Mouse (Mus musculus): Measurements from ENCODE around the gene Actl11. TPM values are rescaled to one million over a fixed set of nuclear protein-coding genes. Genes with fewer than 3 reads are reported as not detected.

The Actl11 gene
- polyA plus RNA-seq, 1 experiment = not detected

DNA sequence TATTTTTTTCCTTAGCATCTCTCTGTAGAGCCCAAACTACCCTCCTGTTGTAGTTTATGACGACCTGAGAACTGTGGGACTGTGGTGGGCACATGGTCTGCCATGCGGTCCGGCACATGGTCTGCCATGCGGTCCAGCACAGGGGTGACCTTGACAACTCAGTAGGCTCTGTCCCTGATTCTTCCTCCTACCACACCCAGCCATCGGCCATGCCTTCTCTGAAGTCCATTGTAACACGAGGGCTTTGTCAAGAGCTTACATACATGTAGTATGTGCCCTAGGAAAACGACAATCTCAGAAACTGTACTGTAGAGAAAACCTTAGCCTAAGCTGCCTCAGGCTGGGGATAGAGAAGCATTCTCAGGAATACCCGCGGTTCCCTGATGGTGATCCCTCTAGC, 36.4 kb downstream of the Actl11 start:
- Histone ChIP-seq H3K79me2 (ENCODE audit: control insufficient read depth, insufficient read depth) (no peaks in the 10 kb centered on the region), H3ac (ENCODE audit: control insufficient read depth, insufficient read length, low read depth) (no peak overlapping the region), H3K79me3 (ENCODE audit: low read depth) (no peaks in the 10 kb centered on the region), H3K36me3 (ENCODE audit: control insufficient read depth, insufficient read depth) (peaks cover 39% of the 10 kb centered on the region), H3K27me3 (ENCODE audit: control insufficient read depth, insufficient read depth, insufficient read length) (no peaks in the 10 kb centered on the region), H3K4me3 (ENCODE audit: insufficient read depth, poor library complexity, severe bottlenecking) (no peak overlapping the region)
- TF ChIP-seq USF1 (IDR thresholded peaks at IDR 0.05; ENCODE audit: low read depth) (no peak), MYOD1 (IDR thresholded peaks at IDR 0.05; ENCODE audit: control insufficient read depth, insufficient read length, low read depth) (no peak), FOSL1 (IDR thresholded peaks at IDR 0.05; ENCODE audit: insufficient read depth, low read length, poor library complexity, severe bottlenecking) (no peak), MAX (IDR thresholded peaks at IDR 0.05) (no peak), CEBPB (IDR thresholded peaks at IDR 0.05; ENCODE audit: low read depth) (no peak)

DNA sequence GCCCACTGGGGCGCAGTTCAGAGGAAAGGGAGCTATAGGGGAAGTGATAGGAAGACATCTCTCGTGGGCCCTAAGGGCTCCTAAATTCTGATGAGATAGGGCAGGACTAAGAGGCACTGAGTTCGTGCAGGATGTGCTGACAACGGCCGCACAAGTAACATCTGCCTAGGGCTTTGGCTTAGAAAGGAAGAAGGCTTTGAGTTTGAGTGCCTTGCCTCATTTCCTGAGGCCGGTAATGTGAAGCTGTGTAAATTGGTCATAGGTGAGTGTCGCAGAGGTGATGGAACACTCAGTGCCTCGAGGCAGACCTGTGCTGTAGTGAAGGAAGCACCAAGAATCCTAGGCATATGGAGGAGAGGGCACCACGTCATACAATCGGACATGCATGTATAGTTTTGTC, 38.4 kb downstream of the Actl11 start:
- Histone ChIP-seq H3K27me3 (ENCODE audit: control insufficient read depth, insufficient read depth, insufficient read length) (no peaks in the 10 kb centered on the region), H3ac (ENCODE audit: control insufficient read depth, insufficient read length, low read depth) (no peak overlapping the region), H3K79me2 (ENCODE audit: control insufficient read depth, insufficient read depth) (no peaks in the 10 kb centered on the region), H3K79me3 (ENCODE audit: low read depth) (no peaks in the 10 kb centered on the region), H3K4me3 (ENCODE audit: insufficient read depth, poor library complexity, severe bottlenecking) (no peak overlapping the region), H3K36me3 (ENCODE audit: control insufficient read depth, insufficient read depth) (peaks cover 39% of the 10 kb centered on the region)
- no peak for TF ChIP-seq FOSL1 (IDR thresholded peaks at IDR 0.05; ENCODE audit: insufficient read depth, low read length, poor library complexity, severe bottlenecking)
- TF ChIP-seq MYOG (IDR thresholded peaks at IDR 0.05; ENCODE audit: control insufficient read depth, extremely low read depth, insufficient read length) = no peak
- no peak for TF ChIP-seq MYOD1 (IDR thresholded peaks at IDR 0.05; ENCODE audit: control insufficient read depth, insufficient read length, low read depth)
- no peak for TF ChIP-seq MAX (IDR thresholded peaks at IDR 0.05)
- TF ChIP-seq USF1 (IDR thresholded peaks at IDR 0.05; ENCODE audit: low read depth) = no peak
- TF ChIP-seq CEBPB (IDR thresholded peaks at IDR 0.05; ENCODE audit: low read depth) = no peak
- no peak for TF ChIP-seq CTCF (IDR thresholded peaks at IDR 0.05; ENCODE audit: control insufficient read depth, insufficient read depth, insufficient read length)

DNA sequence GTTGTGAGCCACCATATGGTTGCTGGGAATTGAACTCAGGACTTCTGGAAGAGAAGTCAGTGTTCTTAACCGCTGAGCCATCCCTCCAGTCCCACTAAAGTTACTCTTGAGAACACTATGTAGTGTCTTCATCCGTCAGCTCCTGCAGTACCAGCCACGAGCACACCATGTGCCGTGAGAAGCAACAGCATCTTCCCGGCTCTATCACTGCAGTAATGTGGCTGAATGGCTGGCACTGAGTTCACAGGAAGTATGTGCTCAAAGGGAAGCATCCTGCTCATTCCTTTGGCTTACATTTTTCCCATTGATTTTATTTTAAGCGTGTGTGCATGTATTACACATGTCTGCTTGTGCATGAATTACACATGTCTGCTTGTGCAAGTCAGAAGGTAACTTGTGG, 39.2 kb downstream of the Actl11 start:
- H3K27me3 ChIP-seq (ENCODE audit: control insufficient read depth, insufficient read depth, insufficient read length) = no peaks in the 10 kb centered on the region
- no peaks in the 10 kb centered on the region for H3K79me2 ChIP-seq (ENCODE audit: control insufficient read depth, insufficient read depth)
- H3K79me3 ChIP-seq (ENCODE audit: low read depth) = no peaks in the 10 kb centered on the region
- H3ac ChIP-seq (ENCODE audit: control insufficient read depth, insufficient read length, low read depth) = no peak overlapping the region
- H3K4me3 ChIP-seq (ENCODE audit: insufficient read depth, poor library complexity, severe bottlenecking) = no peak overlapping the region
- peaks cover 32% of the 10 kb centered on the region for H3K36me3 ChIP-seq (ENCODE audit: control insufficient read depth, insufficient read depth)
- no peak for TF ChIP-seq USF1 (IDR thresholded peaks at IDR 0.05; ENCODE audit: low read depth)
- no peak for TF ChIP-seq CEBPB (IDR thresholded peaks at IDR 0.05; ENCODE audit: low read depth)
- no peak for TF ChIP-seq MYOD1 (IDR thresholded peaks at IDR 0.05; ENCODE audit: control insufficient read depth, insufficient read length, low read depth)
- TF ChIP-seq MYOG (IDR thresholded peaks at IDR 0.05; ENCODE audit: control insufficient read depth, extremely low read depth, insufficient read length) = no peak
- no peak for TF ChIP-seq MAX (IDR thresholded peaks at IDR 0.05)

DNA sequence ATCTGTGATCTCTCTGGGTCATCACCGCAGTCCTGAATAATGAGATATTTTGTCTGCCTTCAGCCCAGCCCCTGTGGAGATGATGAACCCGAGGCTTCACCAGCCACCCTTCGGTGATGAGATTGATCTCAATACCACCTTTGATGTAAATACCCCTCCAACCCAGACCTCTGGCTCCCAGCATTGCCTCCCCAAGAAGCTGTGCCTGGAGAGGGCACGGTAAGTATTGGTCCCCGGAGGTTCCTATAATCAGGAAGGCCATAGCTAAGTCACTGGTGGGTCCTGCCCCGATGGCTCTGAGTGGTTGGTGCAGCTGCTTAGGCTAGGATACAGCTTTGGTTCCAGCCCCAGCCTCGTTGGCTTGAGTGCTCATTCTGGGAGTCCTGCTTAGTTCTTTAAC, 40.3 kb downstream of the Actl11 start:
- Histone ChIP-seq H3K27me3 (ENCODE audit: control insufficient read depth, insufficient read depth, insufficient read length) (no peaks in the 10 kb centered on the region), H3K79me2 (ENCODE audit: control insufficient read depth, insufficient read depth) (no peaks in the 10 kb centered on the region), H3K79me3 (ENCODE audit: low read depth) (no peaks in the 10 kb centered on the region), H3ac (ENCODE audit: control insufficient read depth, insufficient read length, low read depth) (no peak overlapping the region), H3K4me3 (ENCODE audit: insufficient read depth, poor library complexity, severe bottlenecking) (no peak overlapping the region), H3K36me3 (ENCODE audit: control insufficient read depth, insufficient read depth) (peaks cover 22% of the 10 kb centered on the region)
- no peak for TF ChIP-seq MYOD1 (IDR thresholded peaks at IDR 0.05; ENCODE audit: control insufficient read depth, insufficient read length, low read depth)
- TF ChIP-seq CTCF (IDR thresholded peaks at IDR 0.05; ENCODE audit: control insufficient read depth, insufficient read depth, insufficient read length) = no peak
- TF ChIP-seq MAX (IDR thresholded peaks at IDR 0.05) = no peak
- no peak for TF ChIP-seq USF1 (IDR thresholded peaks at IDR 0.05; ENCODE audit: low read depth)
- no peak for TF ChIP-seq CEBPB (IDR thresholded peaks at IDR 0.05; ENCODE audit: low read depth)
- no peak for TF ChIP-seq FOSL1 (IDR thresholded peaks at IDR 0.05; ENCODE audit: insufficient read depth, low read length, poor library complexity, severe bottlenecking)
- no peak for TF ChIP-seq MYOG (IDR thresholded peaks at IDR 0.05; ENCODE audit: control insufficient read depth, extremely low read depth, insufficient read length)

DNA sequence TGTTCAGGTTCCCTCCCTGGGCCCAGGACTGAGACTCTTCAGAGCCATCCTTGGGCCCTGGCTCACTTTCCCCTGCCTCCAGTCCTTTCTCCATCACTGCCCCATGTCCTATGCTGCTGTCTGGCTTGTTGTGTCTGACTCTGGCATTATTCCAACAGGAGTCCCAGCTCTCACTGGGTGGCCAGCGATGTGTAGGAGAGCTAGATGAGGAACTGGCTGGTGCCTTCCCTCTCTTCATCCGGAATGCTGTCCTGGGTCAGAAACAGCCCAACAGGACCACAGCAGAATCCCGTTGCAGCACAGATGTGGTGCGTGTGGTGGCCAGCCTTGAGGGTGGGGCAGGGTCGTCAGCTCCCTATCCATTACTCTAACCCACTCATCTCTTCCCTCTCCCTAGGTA, 42.0 kb downstream of the Actl11 start:
- Histone ChIP-seq H3K79me3 (ENCODE audit: low read depth) (no peaks in the 10 kb centered on the region), H3K4me3 (ENCODE audit: insufficient read depth, poor library complexity, severe bottlenecking) (no peak overlapping the region), H3K27me3 (ENCODE audit: control insufficient read depth, insufficient read depth, insufficient read length) (no peaks in the 10 kb centered on the region), H3K79me2 (ENCODE audit: control insufficient read depth, insufficient read depth) (no peaks in the 10 kb centered on the region), H3ac (ENCODE audit: control insufficient read depth, insufficient read length, low read depth) (no peak overlapping the region), H3K36me3 (ENCODE audit: control insufficient read depth, insufficient read depth) (peaks cover 10% of the 10 kb centered on the region)
- TF ChIP-seq MYOG (IDR thresholded peaks at IDR 0.05; ENCODE audit: control insufficient read depth, extremely low read depth, insufficient read length) (no peak), CEBPB (IDR thresholded peaks at IDR 0.05; ENCODE audit: low read depth) (no peak), USF1 (IDR thresholded peaks at IDR 0.05; ENCODE audit: low read depth) (no peak), FOSL1 (IDR thresholded peaks at IDR 0.05; ENCODE audit: insufficient read depth, low read length, poor library complexity, severe bottlenecking) (no peak), MAX (IDR thresholded peaks at IDR 0.05) (no peak)

DNA sequence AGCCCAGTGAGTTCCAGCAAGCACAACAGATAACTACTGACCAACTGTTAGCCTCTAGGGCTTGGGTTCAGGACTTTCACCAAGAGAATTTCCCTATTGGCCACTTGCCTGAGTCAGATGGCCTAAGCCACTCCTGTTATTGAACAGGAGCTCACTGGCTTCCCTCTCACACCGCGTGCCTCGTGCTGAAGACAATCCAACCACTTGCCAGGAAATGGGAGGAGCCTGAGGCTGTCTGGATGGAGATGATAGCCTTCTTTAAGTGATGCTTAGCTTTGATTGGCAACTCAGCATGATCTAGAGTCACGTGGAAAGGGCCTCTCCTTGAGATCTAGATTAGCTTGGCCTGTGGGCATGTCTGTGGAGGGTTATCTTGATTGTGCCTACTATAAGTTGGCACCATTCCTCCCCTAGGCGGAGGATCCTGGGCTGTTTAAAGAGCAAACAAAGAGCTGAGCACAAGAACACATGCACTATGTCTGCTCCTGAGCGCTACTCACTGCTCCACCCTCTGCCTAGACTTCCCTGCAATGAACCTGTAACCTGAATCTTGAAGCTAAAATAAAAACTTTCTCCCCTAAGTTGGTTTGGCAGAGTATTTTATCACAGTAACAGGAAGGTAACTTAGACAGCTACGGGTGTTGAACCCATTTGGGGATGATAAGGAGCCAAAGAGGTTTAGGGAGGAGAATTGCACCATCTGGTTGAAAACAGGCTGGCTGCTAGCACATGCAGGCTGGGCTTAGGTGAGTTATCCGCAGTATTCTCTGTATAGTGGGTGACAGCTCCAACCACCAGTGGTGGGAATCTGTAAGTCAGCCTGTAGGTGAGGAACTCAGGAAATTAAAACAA, 43.6 kb downstream of the Actl11 start:
- Histone ChIP-seq H3K36me3 (ENCODE audit: control insufficient read depth, insufficient read depth) (peaks cover 10% of the 10 kb centered on the region), H3K4me3 (ENCODE audit: insufficient read depth, poor library complexity, severe bottlenecking) (no peak overlapping the region), H3K27me3 (ENCODE audit: control insufficient read depth, insufficient read depth, insufficient read length) (no peaks in the 10 kb centered on the region), H3K79me3 (ENCODE audit: low read depth) (no peaks in the 10 kb centered on the region), H3K79me2 (ENCODE audit: control insufficient read depth, insufficient read depth) (no peaks in the 10 kb centered on the region), H3ac (ENCODE audit: control insufficient read depth, insufficient read length, low read depth) (no peak overlapping the region)
- TF ChIP-seq FOSL1 (IDR thresholded peaks at IDR 0.05; ENCODE audit: insufficient read depth, low read length, poor library complexity, severe bottlenecking) (no peak), CEBPB (IDR thresholded peaks at IDR 0.05; ENCODE audit: low read depth) (no peak), USF1 (IDR thresholded peaks at IDR 0.05; ENCODE audit: low read depth) (no peak), MYOG (IDR thresholded peaks at IDR 0.05; ENCODE audit: control insufficient read depth, extremely low read depth, insufficient read length) (no peak), CTCF (IDR thresholded peaks at IDR 0.05; ENCODE audit: control insufficient read depth, insufficient read depth, insufficient read length) (no peak), MYOD1 (IDR thresholded peaks at IDR 0.05; ENCODE audit: control insufficient read depth, insufficient read length, low read depth) (no peak), MAX (IDR thresholded peaks at IDR 0.05) (no peak)
